Mouse (Mus musculus): ENCODE data around the gene Fastk.

The Fastk gene

DNA sequence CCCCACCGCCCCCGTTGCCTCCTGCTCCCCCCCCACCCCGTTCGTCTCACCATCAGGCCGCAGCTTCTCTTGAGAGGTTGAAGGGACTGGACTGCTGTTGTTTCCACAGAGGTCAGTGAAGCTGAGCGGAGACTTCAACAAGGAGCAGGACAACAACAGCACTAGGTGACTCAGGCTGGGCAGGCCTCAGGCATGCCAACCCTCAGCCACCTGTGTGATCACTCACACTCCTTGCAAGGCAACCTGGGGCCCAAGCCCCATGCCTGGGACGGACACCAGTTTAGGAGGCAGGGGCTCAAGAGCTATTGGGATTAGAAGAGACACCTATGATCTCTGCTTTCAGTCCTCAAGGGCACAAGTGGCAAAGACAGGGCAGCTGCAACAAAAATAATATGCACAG lies 53.2 kb downstream of the Fastk start, which contains the start of gene Atg9b:
TSS of gene Atg9b (minus strand) at position 280 of the 400 bp plus-strand sequence.
- no peak for TF ChIP-seq GATA4 (IDR thresholded peaks at IDR 0.05; ENCODE audit: insufficient replicate concordance, low read length)

DNA sequence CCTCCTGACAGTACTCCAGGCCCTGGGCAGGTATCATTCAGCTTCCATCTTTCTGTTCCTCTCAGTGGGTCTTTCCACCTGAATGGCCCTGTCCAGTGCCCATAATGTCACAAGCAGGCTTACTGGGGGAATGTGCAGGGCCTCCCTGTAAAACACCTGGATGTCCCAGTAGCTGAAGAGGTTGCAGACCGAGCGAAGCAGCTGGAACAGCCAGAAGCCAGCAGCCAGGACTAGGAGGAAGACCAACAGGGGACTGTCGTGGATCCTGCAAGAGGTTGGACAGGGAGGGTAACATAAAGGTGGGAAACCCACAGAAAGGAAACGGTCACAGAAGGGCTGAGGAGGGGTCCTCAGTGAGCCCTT lies 55.4 kb downstream of the Fastk start:
- no peak for TF ChIP-seq GATA4 (IDR thresholded peaks at IDR 0.05; ENCODE audit: insufficient replicate concordance, low read length)

GRCm38 (mm10) chr5:24389011-24389657 lies 56.0 kb downstream of the Fastk start:
- TF ChIP-seq GATA4 (IDR thresholded peaks at IDR 0.05; ENCODE audit: insufficient replicate concordance, low read length) = no peak
